Mouse (Mus musculus): ENCODE data around the gene Sema3b. TPM values are rescaled to one million over a fixed set of nuclear protein-coding genes. Genes with fewer than 3 reads are reported as not detected.
"Not testable (repeated sequence)": the region's sequence is repeated elsewhere in the genome, so short reads cannot be mapped to it uniquely, and the experiment has no call there.

The Sema3b gene
- polyA plus RNA-seq, 1 experiment = 95.6 TPM

- WGBS = under 1% methylated on average over 41 of the region's 41 CpGs
- peaks cover 20% of the 10 kb centered on the region for H3K4me1 ChIP-seq (ENCODE audit: control insufficient read depth, insufficient read depth, low read length)
- DNase-seq = peak; percentile 85
- no peak for TF ChIP-seq CTCF (IDR thresholded peaks at IDR 0.05; ENCODE audit: insufficient read depth, low read length)
- H3K4me3 ChIP-seq (replicated peaks; ENCODE audit: extremely low read depth, low read depth, low read length) = peak overlapping the region; percentile 91
Observed at GRCm38 (mm10) chr9:107568331-107569261, 40.4 kb downstream of the Sema3b start.

- 25% methylated on average over 18 of the region's 18 CpGs for WGBS
- peak within 1 kb of the TSS; percentile 91 for H3K4me3 ChIP-seq (replicated peaks; ENCODE audit: extremely low read depth, low read depth, low read length)
- TF ChIP-seq CTCF (IDR thresholded peaks at IDR 0.05; ENCODE audit: insufficient read depth, low read length) (no peak), POLR2A (IDR thresholded peaks at IDR 0.05; ENCODE audit: borderline replicate concordance, extremely low read depth, low read depth, low read length) (peak; percentile 85; the same call in 1 of the 2 replicates)
- H3K4me1 ChIP-seq (ENCODE audit: control insufficient read depth, insufficient read depth, low read length) = peaks cover 20% of the 10 kb centered on the region
- peak; percentile 49 for DNase-seq
Observed at GRCm38 (mm10) chr9:107567702-107568319, 41.2 kb downstream of the Sema3b start, which contains the start of gene Hyal2. Hyal2 (plus strand) TSS chr9:107567945.

GRCm38 (mm10) chr9:107566855-107567254, 42.2 kb downstream of the Sema3b start:
- WGBS = 38% methylated on average over 3 of the region's 3 CpGs

GRCm38 (mm10) chr9:107566041-107566709, 42.9 kb downstream of the Sema3b start:
- H3K4me1 ChIP-seq (ENCODE audit: control insufficient read depth, insufficient read depth, low read length) = peaks cover 17% of the 10 kb centered on the region

More at GRCm38 (mm10) chr9:107566855-107567254, 42.2 kb downstream of the Sema3b start:
- TF ChIP-seq POLR2A (IDR thresholded peaks at IDR 0.05; ENCODE audit: borderline replicate concordance, extremely low read depth, low read depth, low read length) (peak; percentile 51; the same call in 1 of the 2 replicates), CTCF (IDR thresholded peaks at IDR 0.05; ENCODE audit: insufficient read depth, low read length) (no peak)
- DNase-seq = peak; percentile 48
- peaks cover 17% of the 10 kb centered on the region for H3K4me1 ChIP-seq (ENCODE audit: control insufficient read depth, insufficient read depth, low read length)
- H3K4me3 ChIP-seq (replicated peaks; ENCODE audit: extremely low read depth, low read depth, low read length) = peak overlapping the region; percentile 76

GRCm38 (mm10) chr9:107565556-107565955, 43.5 kb downstream of the Sema3b start:
- WGBS = 35% methylated on average over 5 of the region's 5 CpGs
- not testable (repeated sequence) for DNase-seq
- Histone ChIP-seq H3K4me3 (replicated peaks; ENCODE audit: extremely low read depth, low read depth, low read length) (peak overlapping the region; percentile 60), H3K4me1 (ENCODE audit: control insufficient read depth, insufficient read depth, low read length) (peaks cover 13% of the 10 kb centered on the region)
- 0 out of 2 replicates have a peak, but pooled peaks have one; percentile 15 for TF ChIP-seq CTCF (IDR thresholded peaks at IDR 0.05; ENCODE audit: insufficient read depth, low read length)

More at GRCm38 (mm10) chr9:107566041-107566709, 42.9 kb downstream of the Sema3b start:
- DNase-seq = peak; percentile 92
- H3K4me3 ChIP-seq (replicated peaks; ENCODE audit: extremely low read depth, low read depth, low read length) = peak overlapping the region; percentile 76
- TF ChIP-seq CTCF (IDR thresholded peaks at IDR 0.05; ENCODE audit: insufficient read depth, low read length) (peak; percentile 97), POLR2A (IDR thresholded peaks at IDR 0.05; ENCODE audit: borderline replicate concordance, extremely low read depth, low read depth, low read length) (peak; percentile 59)
- WGBS = 29% methylated on average over 15 of the region's 15 CpGs

- TF ChIP-seq CTCF (IDR thresholded peaks at IDR 0.05; ENCODE audit: insufficient read depth, low read length) = no peak
- TF ChIP-seq POLR2A (IDR thresholded peaks at IDR 0.05; ENCODE audit: borderline replicate concordance, extremely low read depth, low read depth, low read length) = peak; percentile 82; the same call in 1 of the 2 replicates
- Histone ChIP-seq H3K4me1 (ENCODE audit: control insufficient read depth, insufficient read depth, low read length) (peaks cover 6% of the 10 kb centered on the region), H3K4me3 (replicated peaks; ENCODE audit: extremely low read depth, low read depth, low read length) (peak within 1 kb of the TSS; percentile 73)
- under 1% methylated on average over 44 of the region's 46 CpGs for WGBS
- DNase-seq = peak; percentile 92
Observed at GRCm38 (mm10) chr9:107563029-107563581, 45.9 kb downstream of the Sema3b start, which contains the start of gene Tusc2. Tusc2 (plus strand) TSS chr9:107563255.

- DNase-seq = no peak
- Histone ChIP-seq H3K4me3 (replicated peaks; ENCODE audit: extremely low read depth, low read depth, low read length) (no peak overlapping the region), H3K4me1 (ENCODE audit: control insufficient read depth, insufficient read depth, low read length) (peaks cover 11% of the 10 kb centered on the region)
- TF ChIP-seq CTCF (IDR thresholded peaks at IDR 0.05; ENCODE audit: insufficient read depth, low read length) = no peak
- no peak for TF ChIP-seq POLR2A (IDR thresholded peaks at IDR 0.05; ENCODE audit: borderline replicate concordance, extremely low read depth, low read depth, low read length)
- 32% methylated on average over 3 of the region's 3 CpGs for WGBS
Observed at GRCm38 (mm10) chr9:107556346-107556745, 52.7 kb downstream of the Sema3b start.

- DNase-seq = no peak
- Histone ChIP-seq H3K4me1 (ENCODE audit: control insufficient read depth, insufficient read depth, low read length) (peaks cover 16% of the 10 kb centered on the region), H3K4me3 (replicated peaks; ENCODE audit: extremely low read depth, low read depth, low read length) (peak overlapping the region; percentile 94)
- no peak for TF ChIP-seq POLR2A (IDR thresholded peaks at IDR 0.05; ENCODE audit: borderline replicate concordance, extremely low read depth, low read depth, low read length)
- TF ChIP-seq CTCF (IDR thresholded peaks at IDR 0.05; ENCODE audit: insufficient read depth, low read length) = no peak
- WGBS = 15% methylated on average over 2 of the region's 2 CpGs
Observed at GRCm38 (mm10) chr9:107555701-107556100, 53.3 kb downstream of the Sema3b start.

GRCm38 (mm10) chr9:107555031-107555457, 54.0 kb downstream of the Sema3b start:
- Histone ChIP-seq H3K4me3 (replicated peaks; ENCODE audit: extremely low read depth, low read depth, low read length) (peak overlapping the region; percentile 94), H3K4me1 (ENCODE audit: control insufficient read depth, insufficient read depth, low read length) (peaks cover 19% of the 10 kb centered on the region)
- TF ChIP-seq CTCF (IDR thresholded peaks at IDR 0.05; ENCODE audit: insufficient read depth, low read length) (no peak), POLR2A (IDR thresholded peaks at IDR 0.05; ENCODE audit: borderline replicate concordance, extremely low read depth, low read depth, low read length) (peak; percentile 80; the same call in 1 of the 2 replicates)
- DNase-seq = peak; percentile 73
- under 1% methylated on average over 23 of the region's 23 CpGs for WGBS

All from lung, adult 2 months (tissue).